Mouse (Mus musculus) urinary bladder, postnatal 14 days (tissue): ENCODE measurements at regions not wholly inside any gene's neighbourhood (a gene's known extent, or its start where the extent isn't known, plus 50 kb on each side); places are given as distances from the start of the nearest gene placed in this dataset.
A peak's percentile ranks its signal among the peaks of the same experiment; 100 is the strongest.

ENCODE experiments used
- DNase-seq: peaks from one replicate; pipeline ENCODE4 v3.0.0; 2021; ENCODE audit warnings: low spot score

DNA sequence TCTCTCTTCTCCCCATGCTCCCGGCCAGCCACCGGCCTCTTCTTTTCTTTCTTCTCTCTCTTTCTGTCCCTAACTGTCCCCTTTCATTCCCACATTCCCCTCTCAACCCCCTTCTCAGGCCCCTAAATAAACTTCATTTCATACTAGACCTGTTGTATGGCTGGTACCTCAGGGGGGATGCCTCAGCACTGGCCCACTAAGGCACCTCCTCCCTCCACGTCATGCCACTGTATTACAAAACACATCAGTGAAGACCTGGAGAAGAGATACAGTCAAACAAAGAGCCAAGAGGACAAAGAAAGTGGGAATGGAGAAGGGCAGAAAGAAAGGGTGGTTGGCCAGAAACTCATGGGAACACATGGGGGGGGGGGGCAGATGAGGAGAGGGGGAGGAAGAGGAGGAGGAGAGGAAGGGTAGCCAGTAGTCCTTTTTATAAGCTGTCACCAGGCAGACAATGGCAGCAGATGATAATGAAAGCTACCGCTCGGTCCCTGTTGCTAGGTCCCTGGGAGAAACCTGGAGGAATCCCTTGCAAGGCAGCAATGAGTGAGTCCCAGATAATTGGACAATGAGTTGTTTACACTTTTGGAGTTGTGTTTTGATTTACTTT is 224.5 kb upstream of the Pfn2 start:
- DNase-seq = no peak

- DNase-seq = no peak
Observed at GRCm38 (mm10) chr3:58089344-58090139, 241.7 kb upstream of the Pfn2 start.

- DNase-seq = no peak
Observed at GRCm38 (mm10) chr3:58090396-58090795, 242.5 kb upstream of the Pfn2 start.

GRCm38 (mm10) chr3:58091466-58092176 is 243.7 kb upstream of the Pfn2 start:
- DNase-seq = no peak

DNA sequence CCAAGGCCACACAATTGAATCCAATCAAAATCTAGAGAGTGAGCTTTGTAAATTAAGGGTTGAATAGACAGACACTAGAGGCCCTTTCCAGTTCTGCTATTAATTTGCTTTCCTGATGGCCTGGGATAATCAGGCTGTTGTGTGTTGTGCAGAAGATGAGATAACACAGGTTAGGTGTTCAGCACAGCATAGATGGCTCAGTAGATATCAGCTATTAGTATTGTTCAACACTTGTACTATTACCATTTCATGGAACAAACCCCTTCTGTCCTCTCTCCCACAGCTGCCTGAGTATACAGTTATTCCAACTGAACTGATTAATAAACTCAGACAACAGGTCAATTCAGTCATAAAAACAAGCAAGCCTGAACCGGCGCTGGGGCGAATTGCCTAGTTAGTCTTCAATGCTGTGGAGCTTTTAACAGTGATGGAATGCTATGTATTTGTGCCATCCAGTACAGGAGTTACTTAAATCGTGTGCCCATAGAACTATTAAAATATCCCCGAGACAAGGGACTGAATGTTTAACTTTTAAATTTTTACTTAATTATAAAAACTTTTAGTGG is 263.1 kb upstream of the Pfn2 start:
- no peak for DNase-seq

GRCm38 (mm10) chr3:58112431-58112856 is 264.6 kb upstream of the Pfn2 start:
- DNase-seq = no peak

DNA sequence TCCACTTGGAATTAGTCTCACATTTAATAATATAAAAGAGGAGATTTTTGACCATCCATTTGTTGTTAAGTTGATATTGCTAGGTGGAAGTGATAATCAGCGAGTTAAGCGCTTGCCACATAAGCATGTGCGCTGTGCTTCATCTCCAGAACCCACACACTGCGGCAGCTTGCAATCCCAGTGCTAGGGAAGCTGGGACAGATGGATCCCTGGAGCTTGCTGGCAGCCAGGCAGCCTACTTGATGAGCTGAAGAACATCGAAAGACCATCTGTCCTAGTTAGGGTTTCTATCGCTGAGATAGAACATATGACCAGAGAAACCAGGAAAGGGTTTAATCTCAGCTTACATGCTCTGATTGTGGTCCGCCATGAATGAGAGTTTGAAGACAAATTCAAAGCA is 266.1 kb upstream of the Pfn2 start:
- DNase-seq = no peak

- DNase-seq = no peak
Observed at GRCm38 (mm10) chr3:58115511-58115910, 267.6 kb upstream of the Pfn2 start.

DNA sequence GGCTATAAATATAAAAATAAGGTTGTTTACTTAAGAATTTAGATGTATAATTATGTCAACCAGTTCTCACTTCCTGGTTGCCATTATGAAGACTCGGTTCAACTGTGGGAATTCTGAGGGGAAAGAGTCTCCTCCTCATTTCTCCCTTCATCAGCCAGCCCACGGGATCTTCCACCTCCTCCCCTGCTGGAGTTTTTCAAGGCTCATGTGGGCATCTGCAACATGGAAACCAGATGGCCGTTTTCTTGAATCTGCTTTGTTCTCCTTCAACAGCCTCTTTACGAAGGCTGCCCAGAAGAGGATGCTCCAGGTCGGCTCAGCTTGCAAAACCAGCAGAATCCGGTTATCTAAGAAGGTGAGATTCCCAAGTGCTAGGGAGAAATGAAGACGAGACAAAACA is 269.0 kb upstream of the Pfn2 start:
- DNase-seq = no peak

- no peak for DNase-seq
Observed at GRCm38 (mm10) chr3:58120051-58120450, 272.2 kb upstream of the Pfn2 start.

DNA sequence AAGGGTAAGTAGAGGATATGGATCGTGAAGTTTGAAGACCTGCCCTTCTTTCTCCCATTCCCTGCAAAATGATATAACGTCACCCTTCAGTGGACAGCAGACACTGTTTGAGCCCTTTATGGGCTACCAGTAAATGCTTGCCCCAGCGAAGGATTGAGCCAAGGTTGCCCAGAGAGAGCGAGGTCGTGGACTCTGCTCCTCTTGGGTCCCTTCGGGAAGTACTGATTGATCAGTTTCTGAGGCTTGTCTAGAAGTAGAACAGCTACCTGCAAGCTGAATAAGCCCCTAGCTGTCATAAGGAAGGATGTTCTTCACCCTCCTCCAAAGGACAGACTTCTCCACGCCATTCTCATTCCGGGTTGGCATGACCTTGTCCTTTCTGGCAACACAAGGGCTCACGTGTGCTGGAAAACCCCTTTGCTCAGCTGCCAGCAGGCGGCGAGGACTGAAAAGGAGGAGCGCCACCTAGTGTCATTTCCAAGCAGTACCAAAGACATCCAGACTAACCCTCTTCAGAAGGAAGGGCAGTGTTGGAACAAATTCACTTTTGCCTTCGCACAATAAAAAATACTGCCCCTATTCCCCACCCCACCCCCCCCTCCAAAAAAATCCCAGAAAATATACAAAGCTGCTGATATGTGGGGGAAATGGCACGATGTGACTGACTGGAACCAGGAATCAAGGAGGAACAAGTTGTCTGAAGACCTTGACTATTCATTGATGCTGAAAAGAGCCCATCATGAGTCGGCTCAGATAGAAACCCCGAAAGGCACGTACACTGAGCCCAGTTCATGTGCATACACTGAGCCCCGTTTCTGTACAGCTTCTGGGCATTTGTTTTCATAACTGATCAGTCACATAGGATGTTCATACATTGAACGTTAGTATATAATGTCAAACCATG is 274.8 kb upstream of the Pfn2 start:
- DNase-seq = peak; percentile 78

GRCm38 (mm10) chr3:58123396-58124077 is 275.7 kb upstream of the Pfn2 start:
- DNase-seq = no peak

GRCm38 (mm10) chr3:58124886-58125285 is 277.0 kb upstream of the Pfn2 start:
- DNase-seq = no peak

DNA sequence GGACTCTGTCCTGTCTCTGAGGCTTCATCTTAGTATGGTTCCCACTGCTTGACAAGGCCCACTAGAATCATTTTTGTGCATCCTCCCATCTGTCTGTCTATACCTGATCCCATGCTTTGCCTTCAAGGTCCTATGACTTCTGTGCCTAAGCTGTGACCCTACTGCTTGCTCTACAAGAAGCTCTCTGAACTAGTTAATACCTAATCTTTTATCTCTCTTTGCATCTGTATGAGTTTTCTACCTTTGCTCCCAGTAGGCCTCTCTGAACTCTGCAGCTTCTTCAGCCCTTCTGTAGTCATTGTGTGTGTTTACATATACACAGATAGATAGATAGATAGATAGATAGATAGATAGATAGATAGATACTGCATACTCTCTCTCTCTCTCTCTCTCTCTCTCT is 279.1 kb upstream of the Pfn2 start:
- DNase-seq = no peak

- DNase-seq = no peak
Observed at GRCm38 (mm10) chr3:58128059-58128458, 280.2 kb upstream of the Pfn2 start.

DNA sequence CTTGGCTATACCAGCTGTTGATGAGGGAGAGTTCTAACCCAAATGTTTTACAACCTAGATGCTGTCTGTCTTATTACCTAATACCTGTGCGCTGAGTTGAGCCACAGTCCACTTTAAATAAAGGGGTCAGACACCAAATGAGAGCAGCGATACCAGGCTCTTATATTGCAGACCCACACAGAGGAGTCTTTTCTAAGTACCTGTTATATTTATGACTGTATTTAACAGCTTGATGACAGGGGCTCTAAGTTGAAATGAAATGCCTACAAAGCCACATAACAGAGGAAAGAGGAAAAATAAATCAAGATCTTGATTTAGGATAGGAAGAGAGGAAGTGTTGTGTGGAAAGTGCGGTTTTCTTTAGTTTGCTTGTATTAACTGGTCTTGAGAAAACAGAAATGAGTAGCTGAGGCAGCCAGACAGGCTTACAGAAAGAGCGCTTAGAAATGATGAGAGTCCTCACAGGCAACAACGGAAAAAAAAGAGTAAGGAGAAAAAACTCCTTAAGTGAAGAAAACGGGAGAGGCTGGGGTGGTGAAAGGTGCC is 281.6 kb upstream of the Pfn2 start:
- DNase-seq = no peak

DNA sequence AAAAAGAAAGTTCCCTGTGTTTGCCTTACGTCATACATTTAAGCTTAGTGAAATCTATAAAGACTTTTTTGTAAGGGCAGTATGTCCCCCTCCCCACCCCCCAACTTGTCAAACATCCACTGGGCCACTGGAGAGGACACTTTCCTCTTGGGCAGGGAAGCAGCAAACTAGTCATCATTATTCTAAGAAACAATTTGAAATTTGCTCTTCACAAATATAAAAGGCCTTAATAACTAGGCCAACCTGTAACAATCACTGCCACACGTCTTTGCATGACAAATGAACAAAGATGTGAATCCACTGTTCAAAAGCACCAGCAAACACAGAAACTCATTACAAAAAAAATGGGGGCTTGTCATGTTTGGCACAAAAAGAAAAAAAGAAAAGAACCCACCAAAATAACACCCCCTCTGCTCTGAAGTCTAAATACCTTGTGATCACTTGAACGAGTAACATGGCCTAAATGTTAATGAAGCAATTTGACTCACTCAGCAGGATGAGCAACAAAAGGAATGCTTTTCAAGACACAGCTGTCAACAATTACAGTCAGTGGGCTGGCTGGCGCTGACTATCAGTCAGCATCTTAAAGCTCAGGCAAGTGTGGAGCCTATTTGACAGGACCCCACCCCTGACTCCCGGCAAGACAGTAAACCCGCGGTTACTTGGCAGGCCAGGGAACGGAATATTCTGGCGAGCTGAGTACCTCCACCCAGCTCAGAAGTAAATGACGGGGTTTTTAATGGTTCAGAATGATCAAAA is 278.7 kb upstream of the Tsc22d2 start:
- DNase-seq = peak; percentile 5

DNA sequence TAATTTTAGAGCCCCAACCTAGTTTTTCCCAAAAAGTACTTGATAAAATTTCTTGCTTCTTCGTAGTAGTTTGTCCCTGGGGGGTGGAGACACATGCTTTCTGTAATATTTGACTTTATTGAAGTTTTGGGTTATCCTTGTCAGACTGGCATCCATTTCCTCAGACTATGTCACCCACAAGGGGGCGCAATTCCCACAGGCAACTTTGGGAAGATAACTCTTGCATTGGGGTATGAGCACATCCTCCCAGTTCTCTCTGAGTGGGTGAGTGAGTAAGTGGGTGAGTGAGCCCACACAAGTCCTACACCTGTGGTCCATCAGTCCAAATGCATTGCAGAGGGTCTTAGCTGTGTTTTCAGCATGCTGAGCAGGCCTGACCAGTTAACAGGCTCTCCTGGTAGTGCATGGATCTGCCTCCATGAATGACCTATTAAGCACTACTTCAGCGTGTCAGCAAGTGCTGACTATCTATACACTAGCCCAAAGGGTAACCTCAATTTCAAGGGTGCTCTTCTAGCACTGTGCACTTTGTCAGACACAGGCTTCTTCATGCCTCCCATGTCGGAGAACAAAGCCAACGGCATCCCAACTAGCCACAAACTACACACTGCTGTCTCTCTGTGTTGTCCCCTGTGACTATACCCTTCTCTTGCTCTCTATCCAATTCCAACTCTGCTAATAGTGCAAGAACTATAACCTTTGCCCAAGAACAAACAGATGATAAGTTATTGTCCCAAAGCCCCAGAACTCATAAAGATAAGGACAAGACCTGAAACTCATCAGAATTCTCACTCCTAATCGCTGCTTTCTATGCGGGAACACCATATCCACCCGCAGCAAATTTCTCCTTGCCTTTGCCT is 275.6 kb upstream of the Tsc22d2 start:
- DNase-seq = peak; percentile 59

GRCm38 (mm10) chr3:58146108-58146507 is 268.4 kb upstream of the Tsc22d2 start:
- DNase-seq = no peak
